Mouse (Mus musculus): ENCODE results near the gene Coro2b. TPM values are rescaled to one million over a fixed set of nuclear protein-coding genes. Genes with fewer than 3 reads are reported as not detected.

Coro2b gene
- total RNA-seq, 4 experiments from 2014 or later: 201 to 245 (median 216) TPM

DNA sequence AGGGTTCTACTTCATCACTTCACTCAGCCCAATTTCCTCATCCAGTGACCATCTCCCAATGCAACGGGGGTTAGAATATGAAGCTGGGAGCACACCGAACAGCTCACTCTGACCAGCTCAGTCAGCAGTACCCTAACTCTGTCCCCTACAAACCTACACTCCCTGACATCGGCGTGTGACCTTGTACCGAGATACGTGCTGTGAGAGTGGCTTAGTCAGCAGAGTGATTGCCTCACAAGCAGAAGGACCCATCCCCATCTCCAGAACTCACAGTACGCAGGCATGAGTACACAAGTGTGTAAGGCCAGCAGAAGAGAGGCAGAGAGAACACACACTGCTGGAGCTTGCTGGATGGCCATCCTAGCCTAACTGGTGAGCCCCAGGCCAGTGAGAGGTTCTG is 21.7 kb downstream of the Coro2b start:
- no peak for DNase-seq (ENCODE audit: low spot score in 2 of 2)

DNA sequence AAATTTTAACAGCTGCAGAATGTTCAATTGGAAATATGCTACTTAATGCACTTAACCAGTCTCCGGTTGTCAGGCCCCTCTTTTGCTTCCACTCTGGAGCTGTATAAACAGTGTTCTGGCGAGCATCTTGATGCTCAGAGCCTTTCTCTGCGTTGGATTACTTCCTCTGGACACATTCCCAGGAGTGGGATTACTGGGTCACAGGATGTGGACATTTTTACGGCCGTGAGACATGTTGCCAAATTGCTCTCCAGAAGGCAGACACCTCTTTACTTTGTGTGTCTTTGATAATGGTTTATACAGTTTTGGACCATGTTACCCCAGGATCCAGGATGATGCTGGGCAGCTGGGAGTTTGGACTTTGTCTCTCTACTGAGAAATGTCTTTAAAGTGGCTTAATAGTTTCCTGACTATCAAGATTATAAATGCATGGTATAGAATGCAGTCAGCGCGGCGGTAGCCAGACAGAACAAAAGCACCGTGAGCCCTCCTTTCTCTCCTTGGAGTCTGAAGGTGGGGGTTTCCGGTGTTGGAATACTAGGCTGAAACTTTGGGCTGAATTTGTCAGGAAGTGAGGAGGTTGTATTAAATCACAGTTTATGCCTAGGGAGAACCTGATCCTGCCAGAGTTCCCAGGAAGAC is 23.2 kb downstream of the Coro2b start:
- no peak for DNase-seq (ENCODE audit: low spot score in 2 of 2)

DNA sequence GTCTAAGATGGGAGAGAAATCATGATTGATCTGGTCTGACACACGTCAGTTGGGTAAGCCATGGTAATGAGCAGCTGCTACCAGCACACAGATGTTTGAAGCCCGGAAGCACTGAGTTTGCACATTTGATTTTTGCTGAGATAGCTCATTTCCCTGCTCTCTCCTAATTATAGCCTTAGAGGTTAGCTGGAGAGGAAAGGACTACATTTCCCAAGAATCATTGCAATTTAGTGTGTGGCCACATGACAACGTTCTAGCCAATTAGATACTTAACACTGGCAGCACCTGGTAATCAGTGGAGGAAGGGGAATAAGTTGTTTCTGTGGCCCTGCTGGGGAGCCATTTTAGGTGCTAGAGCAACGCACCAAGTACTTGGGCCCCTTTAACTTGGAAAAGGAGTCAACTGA is 26.3 kb downstream of the Coro2b start:
- DNase-seq (ENCODE audit: low spot score in 2 of 2): no peak

DNA sequence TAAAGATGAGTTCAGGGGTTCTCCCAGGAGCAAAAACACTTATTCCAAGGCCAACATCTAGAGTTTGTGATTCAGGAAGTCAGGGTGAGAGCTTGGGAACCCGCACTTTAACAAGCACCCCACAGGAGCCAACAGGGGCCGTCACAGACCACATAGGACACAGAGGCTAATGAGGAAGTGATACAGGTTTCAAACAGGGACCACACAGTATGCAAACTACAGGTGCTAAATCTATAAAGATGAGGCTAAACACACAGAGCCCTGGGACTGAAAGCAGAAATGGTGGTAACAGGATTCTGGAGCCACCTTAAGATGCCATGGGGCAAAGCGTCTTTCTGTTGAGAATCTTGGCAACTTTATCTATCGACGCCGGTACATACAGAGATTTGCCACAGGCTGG is 27.2 kb downstream of the Coro2b start:
- no peak for DNase-seq (ENCODE audit: low spot score in 2 of 2)

DNA sequence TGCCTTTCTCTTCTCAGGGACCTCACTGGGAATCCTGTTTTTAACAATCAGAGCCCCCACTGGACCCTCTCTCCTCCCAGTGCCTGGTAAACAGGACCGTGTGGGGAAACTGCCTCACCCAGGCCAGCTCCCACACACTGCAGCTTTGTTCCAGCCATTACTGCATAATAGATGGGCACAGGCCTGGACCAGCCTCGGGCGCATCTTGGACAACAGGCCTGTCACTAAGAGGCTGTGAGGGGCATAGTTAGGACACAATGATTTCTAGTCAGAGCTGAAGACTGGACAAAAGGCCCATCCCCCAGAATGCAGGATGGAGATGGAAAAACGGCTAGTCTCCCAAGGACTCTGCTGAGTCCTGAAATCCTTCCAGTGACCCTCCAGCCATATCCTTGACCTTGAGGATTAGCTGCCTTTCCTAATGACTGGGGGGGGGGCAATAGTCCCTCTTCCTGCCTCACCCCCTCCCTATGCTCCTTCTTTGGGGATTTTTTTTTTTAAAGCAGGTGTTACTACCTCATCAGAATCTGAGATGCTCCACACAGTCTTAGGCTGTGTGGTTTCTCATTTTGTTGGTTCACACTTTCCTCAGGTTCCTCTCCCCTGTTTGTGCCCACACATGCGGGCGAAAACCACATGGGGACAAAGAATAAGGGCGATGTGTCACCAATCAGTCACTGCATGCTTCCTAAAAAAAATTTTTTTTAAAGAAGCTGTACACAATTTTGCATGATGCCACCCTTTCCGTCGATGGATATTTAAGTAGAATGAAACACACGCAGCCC is 27.9 kb downstream of the Coro2b start:
- DNase-seq (ENCODE audit: low spot score in 2 of 2): peak in 1 of 2 experiments; percentile 66

DNA sequence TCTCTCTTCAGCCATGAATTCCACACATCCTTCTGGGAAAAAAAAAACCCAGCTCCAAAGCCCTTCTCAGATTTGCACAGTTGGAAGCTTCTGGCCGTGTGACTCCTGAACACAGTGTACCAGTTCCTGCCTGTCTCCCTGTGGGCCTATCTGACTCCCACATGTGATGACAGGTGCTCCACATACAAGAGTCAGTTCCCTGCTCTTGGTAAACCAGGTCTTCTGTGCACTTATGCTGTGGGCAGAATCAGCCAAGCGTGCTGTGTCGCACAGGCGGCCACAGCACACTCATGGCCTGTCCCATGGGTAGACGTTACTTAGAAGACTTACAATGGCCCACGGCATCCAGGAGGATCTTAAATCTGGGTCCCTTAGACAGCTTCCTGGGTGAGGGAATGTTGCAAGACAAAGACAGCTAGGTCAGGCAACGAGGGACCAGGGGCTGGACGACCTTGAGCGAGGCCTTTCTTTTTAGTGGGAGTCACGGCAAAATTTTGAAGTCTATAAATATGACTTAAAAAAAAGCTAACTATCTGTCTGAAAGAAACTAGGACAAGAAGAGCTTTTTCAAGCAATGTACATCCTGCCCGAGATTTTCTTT is 30.3 kb downstream of the Coro2b start:
- DNase-seq (ENCODE audit: low spot score in 2 of 2): no peak

DNA sequence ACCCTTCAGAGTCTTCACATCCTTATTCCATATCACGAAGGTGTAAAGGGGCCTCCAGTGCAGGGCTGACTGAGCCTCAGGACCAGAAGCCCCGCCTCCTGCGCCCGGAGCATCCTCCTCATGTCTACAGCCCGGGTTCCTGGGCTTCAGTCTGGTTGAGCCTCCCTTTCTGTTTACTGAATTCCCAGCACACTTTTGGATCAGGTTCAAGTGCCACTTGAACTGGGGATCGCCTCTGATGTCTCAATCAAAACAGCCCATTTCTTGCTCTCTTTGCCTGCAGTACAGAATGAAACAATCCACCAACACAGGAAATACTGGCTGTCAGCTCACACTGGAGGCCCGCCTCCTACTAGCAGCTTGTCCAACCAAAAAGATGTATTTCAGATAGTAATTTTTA is 32.7 kb downstream of the Coro2b start:
- no peak for DNase-seq (ENCODE audit: low spot score in 2 of 2)

DNA sequence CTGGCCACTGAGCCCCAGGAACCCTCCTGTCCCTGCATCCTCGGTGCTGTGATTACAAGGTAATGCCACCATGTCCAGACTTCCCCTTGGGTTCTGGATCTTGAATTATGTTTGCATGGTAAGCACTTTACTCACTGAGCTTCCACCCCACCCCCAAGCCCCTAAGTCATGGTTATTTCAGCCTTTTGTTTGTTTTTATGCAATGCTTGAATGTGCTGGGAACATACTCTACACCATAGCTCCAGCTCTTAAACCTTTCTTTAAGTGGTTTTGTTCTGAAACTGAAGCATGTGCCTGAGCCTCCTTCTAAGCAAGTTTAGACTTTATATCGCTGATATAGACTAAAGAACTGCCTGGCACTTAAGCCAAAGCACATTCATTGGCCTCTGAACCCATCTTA is 34.5 kb downstream of the Coro2b start:
- DNase-seq (ENCODE audit: low spot score in 2 of 2): no peak

DNA sequence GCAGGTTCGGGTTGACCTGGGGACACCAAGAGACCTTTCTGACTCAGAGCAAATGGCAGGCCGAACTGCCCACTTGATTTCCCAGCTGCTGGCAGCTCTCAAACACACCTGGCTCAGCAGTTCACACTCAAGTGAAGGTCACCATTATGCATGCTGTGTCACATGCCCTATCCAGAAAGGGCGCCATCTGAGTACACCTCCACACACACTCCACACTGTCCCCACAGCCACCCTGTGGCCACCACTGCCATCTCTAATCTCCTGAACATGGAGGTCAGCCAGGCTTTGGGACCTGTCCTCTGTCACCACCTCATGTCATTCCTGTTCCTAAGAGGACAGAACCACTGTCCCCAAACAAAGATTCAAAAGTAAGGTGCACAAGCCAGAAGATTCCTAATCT is 35.3 kb downstream of the Coro2b start:
- no peak for DNase-seq (ENCODE audit: low spot score in 2 of 2)

DNA sequence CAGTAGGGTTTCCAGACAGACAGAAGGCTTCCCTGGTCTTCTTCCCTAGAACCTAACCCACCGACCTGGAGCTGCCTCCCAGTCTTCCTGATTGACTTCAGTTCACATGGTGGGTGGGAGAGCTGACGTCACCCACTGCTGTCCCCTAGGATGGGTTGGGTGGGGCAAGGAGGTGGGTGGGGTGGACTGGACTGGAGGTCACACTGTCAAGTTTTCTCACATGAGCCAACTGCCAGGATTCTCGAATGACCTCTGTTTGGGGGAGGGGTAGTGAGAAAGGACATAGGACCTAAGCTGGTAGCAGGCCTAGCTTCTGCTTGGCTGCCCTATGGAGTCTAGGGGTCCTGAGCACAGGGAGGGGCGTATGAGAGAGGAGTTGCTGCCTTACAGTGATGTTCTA is 36.8 kb downstream of the Coro2b start:
- DNase-seq (ENCODE audit: low spot score in 2 of 2): no peak

DNA sequence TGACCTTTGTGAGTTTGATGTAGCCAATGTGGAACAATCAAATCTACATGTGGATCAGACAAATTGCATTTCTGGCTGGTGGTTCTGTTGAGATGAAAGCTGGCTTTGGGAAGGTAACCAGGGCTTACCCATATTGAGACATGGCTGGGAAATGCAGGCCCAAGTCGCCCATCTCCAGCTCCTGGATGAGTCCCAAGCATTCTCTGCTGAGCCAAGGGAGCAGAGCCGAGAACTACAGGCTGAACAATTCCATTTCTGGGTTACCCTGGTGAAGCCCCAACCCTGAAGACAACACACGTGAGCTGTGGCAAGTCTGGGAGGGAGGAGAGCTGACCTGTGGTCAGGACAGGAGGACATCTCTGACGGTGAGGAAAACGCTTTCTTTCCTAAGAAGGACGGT is 37.9 kb downstream of the Coro2b start:
- no peak for DNase-seq (ENCODE audit: low spot score in 2 of 2)

DNA sequence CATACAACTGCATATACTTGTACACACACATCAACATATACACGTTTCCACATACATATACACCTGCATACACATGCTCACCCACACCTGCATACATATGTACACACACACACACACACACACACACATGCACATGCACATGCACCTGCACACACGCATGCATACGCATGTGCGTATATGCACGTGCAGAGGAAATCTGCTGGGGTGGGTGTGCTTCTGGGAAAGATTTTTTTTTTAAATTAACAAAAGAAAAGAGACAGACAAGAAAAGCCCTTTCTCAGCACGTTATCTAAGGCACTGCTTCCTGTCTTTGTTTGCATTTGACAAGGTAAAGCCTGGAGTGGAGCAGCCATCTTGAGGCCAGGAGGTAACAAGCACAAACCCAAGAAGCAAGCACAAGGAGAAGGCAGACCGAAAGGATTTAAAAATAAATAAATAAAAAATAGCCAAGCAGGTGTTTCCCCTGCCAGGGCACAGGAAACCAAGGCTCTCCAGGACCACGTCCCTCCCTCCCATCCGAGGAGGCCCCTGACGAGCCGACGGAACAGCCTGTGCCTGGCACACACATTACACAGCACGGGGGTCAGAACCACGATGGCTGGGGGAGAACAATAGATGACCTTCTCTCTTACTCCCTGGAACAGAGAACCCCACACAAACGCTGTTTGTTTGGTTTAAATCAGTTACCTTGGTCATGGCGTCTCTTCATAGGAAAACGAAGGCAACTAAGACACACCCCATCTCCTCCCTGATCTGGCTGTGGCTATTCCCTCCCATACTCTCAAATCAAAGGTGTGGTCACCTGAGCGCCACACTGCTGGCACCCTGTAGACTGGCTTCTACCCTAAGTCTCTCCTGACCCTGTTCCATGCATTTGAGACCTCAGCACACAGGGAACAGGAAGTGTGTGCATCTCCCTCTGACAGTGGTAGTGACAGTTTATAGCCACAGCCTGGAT is 39.4 kb downstream of the Coro2b start:
- no peak for DNase-seq (ENCODE audit: low spot score in 2 of 2)

DNA sequence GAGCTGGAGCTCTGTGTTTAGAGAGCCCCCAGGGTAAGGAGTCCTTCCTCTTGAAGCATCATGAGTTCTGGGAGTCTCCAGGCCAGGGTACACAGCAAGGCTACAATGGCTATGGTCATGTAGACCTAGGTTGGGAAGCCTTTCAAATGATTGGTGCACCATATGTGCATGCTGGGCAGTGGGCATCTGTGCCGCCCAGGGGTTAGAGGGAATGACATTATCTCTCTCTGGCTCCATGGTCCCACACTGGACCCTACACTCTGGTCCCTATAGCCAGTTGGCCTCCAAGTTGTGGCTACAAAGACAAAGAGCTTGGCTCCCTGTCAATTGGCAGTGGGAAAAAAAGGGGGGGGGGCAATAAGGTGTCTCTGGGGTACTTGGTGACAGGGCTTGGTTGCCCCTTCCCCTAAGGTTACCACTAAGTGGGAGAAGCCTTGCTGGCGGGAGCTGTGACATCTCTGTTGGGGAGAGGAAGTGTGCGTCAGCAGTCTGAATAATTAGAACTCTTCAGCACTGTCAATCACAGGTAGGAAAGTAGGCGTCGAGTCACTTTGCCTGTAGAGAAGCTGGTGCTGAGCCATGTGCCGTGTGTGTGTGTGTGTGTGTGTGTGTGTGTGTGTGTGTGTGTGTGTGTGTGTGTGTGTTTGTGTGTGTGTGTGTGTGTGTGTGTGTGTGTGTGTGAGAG is 44.4 kb downstream of the Coro2b start:
- DNase-seq (ENCODE audit: low spot score in 2 of 2): no peak

DNA sequence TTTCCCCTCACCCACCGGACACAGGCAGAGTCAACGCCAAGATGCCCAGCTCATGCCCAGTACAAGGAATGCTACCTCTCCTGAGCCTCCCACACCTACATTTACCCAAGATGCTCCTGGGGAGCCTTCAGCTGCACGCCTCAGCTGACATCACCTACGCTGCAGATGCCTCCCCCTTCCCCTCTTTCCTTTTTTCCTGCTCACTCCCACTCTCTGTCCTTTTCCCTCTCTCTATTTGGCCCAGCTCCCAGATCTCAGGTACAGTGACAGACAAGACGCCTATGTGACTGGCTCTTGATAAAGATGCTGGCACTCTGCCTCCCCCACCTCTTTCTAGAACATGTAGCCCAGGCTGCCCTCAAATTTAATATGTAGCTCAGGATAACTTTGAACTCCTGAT is 45.2 kb downstream of the Coro2b start:
- peak in 1 of 2 experiments; percentile 54 for DNase-seq (ENCODE audit: low spot score in 2 of 2)

DNA sequence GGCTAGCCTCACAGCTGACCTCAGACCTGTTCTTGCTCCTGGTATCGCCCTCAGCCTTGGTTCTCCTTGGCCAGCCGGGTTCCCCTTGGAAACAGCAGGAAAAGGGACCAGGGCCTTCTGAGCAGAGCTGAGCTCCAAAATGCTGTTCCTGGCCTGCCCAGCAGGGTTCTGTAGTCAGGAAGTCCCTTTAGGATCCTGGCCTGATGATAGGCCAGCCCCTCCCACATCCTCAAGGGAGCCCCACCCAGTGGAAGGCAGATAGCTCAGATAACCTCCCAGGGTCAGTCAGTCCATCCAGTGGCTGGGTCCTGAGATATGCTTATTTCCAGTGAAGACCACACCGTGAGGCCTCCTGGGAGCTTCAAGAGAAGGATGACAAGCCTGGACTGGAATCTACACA is 45.7 kb downstream of the Coro2b start:
- DNase-seq (ENCODE audit: low spot score in 2 of 2): no peak

DNA sequence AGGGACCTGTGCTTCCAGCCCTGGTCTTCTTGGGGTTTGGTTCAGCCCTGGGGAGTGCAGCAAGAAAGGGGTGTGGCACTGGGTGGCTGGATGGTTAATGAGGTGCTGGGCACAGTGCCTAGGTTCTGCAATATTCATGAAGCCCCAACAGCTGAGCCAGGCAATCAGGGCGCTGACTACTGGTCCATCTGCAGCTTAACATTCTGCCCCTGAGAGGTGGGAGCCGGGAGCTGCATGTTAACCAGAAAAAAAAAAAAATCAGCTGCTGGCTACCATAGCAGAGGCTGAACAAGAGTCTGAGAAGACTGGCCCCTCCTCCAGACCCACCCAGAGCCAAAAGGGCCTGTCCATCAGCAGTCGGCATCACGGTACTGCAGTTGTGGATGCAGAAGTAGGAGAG is 52.7 kb downstream of the Coro2b start:
- DNase-seq (ENCODE audit: low spot score in 2 of 2): peak; percentile 62 to 69

DNA sequence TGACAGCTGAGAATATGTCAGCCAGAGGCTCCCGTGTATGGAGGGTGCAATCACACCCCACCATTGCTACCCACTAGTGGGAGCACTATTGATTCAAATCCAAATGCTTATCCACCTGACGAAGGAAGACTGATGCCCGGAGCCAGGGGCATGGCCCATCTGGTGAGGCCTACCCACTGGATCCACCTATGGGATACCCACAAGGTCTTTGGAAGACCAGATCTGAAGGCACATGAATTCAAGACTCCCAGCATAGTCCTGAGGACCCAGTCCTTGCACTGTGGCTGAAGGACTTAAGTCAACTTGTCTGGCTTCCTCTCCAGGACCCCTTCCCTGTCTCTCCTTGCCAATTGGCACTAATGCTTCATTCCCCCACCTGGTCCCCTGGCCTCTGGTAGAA is 54.1 kb downstream of the Coro2b start:
- no peak for DNase-seq (ENCODE audit: low spot score in 2 of 2)

DNA sequence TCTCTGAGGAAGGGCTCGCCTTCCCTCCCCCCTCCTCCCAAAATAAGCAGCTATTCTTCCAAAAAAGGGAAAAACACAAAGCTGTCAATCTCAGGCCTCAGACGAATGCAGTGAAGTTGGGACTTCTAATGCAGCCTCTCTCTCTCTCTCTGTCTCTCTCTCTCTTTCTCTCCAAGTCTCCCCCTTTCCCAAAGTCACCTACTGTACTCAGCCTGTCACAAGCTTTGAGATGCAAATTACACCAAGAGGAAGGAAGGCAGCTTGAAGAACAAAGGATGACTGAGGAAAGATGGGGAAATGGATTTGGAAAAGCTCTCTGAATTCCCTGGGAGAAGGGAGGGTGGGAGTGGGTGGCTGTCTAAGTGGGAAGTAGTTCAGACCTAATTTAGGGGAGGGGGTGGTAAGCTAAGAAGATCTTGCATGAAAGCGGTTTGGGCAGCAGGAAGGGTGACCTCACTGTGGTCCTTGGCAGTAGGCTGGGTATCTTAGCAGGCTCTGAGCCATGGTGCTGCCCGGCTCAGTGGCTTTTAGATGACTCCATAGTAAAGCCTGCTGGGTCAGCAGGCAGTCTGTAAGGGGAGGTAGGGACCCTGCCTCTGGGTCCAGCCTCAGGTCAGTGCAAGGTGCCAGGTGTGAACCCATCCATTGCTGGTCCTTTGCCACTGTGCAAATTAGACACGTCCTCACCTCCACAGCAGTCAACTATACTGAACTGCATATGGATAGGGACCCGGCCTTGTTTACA is 55.8 kb downstream of the Coro2b start:
- no peak for DNase-seq (ENCODE audit: low spot score in 2 of 2)

DNA sequence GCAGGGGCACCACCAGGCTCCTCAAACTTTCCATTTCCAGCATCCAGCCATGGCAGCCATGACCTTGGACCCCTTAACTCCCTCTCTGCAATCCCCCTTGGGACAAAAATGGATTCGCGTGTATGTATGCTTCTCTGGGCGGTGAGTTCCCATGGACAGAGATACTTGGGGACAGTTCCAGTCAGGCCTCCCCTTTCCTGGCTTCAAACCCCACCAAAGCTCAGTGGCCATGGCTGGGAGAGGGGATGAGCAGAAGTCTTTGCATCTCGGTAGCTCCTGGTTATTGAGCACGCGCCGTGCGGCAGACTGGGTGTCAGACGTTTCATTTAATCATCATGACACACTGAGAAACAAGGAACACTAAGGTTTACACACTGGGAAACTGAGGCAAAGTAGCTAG is 56.7 kb downstream of the Coro2b start:
- DNase-seq (ENCODE audit: low spot score in 2 of 2): no peak

DNA sequence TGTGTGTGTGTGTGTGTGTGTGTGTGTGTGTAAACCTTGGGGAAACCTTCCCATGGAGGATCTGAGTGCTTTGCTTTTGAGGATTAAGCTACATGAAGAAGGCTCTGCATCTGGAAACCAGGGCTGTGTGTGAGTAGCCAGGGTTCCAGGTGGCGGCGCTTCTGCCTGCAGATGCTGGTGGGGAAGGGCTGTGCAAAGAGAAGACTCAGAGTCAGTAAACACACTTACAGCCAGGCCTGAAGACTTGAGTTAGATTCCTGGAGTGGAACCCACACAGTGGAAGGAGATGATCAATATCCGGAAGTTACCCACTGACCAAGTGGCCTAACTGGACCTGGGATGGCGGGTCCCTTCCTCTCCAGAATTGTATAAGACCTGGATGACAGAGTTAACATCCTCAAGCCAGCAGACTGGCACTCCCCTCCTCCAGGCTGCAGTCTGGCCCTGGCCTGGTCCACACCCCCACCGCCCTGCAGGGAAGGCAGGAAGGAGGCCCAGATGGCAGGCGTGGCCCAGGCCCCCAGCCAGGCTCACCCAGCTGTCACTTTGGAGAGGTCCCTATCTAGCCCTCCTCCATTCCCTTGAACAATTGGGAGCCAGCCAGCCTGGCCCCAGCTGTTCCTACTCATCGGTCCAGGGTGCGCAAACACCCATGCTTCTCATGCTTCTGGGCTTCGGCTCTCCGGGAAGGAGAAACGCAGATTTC is 59.9 kb downstream of the Coro2b start:
- DNase-seq (ENCODE audit: low spot score in 2 of 2): peak; percentile 92

Data from layer of hippocampus, adult 8-10 months (tissue).